Mouse (Mus musculus): Measurements from ENCODE around the gene Mylip. TPM values are rescaled to one million over a fixed set of nuclear protein-coding genes. Genes with fewer than 3 reads are reported as not detected.

The Mylip gene
- polyA plus RNA-seq, 1 experiment from 2014 or later, result 11.2 TPM

GRCm38 (mm10) chr13:45387231-45387630, 2.3 kb upstream of the Mylip start:
- H3K9me3 ChIP-seq (ENCODE audit: control insufficient read depth, low read length), result peaks cover 3% of the 10 kb centered on the region; the same call in 1 of the 2 replicates
- H3K27me3 ChIP-seq (replicated peaks; ENCODE audit: control insufficient read depth, insufficient read depth, low read length), result no peaks in the 10 kb centered on the region
- WGBS, result 97% methylated on average over 4 of the region's 4 CpGs
- H3K4me1 ChIP-seq (ENCODE audit: control insufficient read depth, insufficient read depth, low read length), result 0 out of 2 replicates have a peak, but pooled peaks cover under 1% of the 10 kb centered on the region
- no peak overlapping the region for H3K9ac ChIP-seq (ENCODE audit: low read depth, low read length)
- H3K4me3 ChIP-seq (ENCODE audit: low read depth, low read length), result no peak overlapping the region
- ATAC-seq (ENCODE audit: low read depth), result no peak
- no peak for DNase-seq (ENCODE audit: low spot score)
- no peaks in the 10 kb centered on the region for H3K36me3 ChIP-seq (ENCODE audit: control insufficient read depth, insufficient read depth, low read length)
- H3K4me2 ChIP-seq (ENCODE audit: low read depth, low read length), result no peak overlapping the region
- H3K27ac ChIP-seq (replicated peaks; ENCODE audit: low read depth, low read length), result no peak overlapping the region

DNA sequence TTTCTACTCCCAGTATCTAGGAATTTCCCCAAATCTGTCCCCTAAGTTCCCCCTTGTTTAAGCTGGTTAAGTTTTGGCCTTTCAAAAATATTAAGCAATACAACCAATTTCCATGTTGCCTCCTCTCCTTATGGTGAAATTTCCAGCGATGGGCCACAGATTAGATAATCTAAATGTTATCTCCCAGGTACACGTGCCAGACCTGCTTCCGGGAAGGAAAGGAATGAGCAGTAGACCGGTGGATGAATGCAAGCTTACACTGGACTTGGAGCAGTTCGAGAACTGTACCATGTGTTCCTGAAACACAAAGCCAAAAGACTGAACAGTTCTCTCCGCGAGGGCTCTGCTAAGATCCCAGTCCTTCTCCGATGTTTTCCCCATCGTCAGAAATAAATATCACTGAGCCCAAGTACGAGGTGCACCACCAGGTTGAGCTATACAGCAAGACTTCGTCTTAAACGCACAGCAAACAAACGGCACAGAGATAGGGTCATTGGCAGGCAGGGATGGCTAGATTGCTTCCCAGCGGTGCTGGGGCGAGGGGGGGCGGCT, 1.2 kb upstream of the Mylip start:
- WGBS, result 74% methylated on average over 16 of the region's 16 CpGs
- Histone ChIP-seq H3K4me2 (ENCODE audit: low read depth, low read length) (no peak overlapping the region), H3K9ac (ENCODE audit: low read depth, low read length) (no peak overlapping the region), H3K9me3 (ENCODE audit: control insufficient read depth, low read length) (peaks cover 3% of the 10 kb centered on the region; the same call in 1 of the 2 replicates), H3K36me3 (ENCODE audit: control insufficient read depth, insufficient read depth, low read length) (no peaks in the 10 kb centered on the region; the same call in 1 of the 2 replicates), H3K4me3 (ENCODE audit: low read depth, low read length) (no peak overlapping the region), H3K27ac (replicated peaks; ENCODE audit: low read depth, low read length) (no peak overlapping the region), H3K27me3 (replicated peaks; ENCODE audit: control insufficient read depth, insufficient read depth, low read length) (no peaks in the 10 kb centered on the region), H3K4me1 (ENCODE audit: control insufficient read depth, insufficient read depth, low read length) (peaks cover 10% of the 10 kb centered on the region; the same call in 1 of the 2 replicates)
- no peak for DNase-seq (ENCODE audit: low spot score)
- ATAC-seq (ENCODE audit: low read depth), result no peak

- Histone ChIP-seq H3K4me1 (ENCODE audit: control insufficient read depth, insufficient read depth, low read length) (peaks cover 14% of the 10 kb centered on the region), H3K36me3 (ENCODE audit: control insufficient read depth, insufficient read depth, low read length) (no peaks in the 10 kb centered on the region; the same call in 1 of the 2 replicates), H3K4me3 (ENCODE audit: low read depth, low read length) (peak overlapping the region; percentile 65), H3K4me2 (ENCODE audit: low read depth, low read length) (peak overlapping the region; percentile 71), H3K27me3 (replicated peaks; ENCODE audit: control insufficient read depth, insufficient read depth, low read length) (no peaks in the 10 kb centered on the region), H3K9ac (ENCODE audit: low read depth, low read length) (peak overlapping the region; percentile 45; the same call in 1 of the 2 replicates), H3K9me3 (ENCODE audit: control insufficient read depth, low read length) (peaks cover 3% of the 10 kb centered on the region; the same call in 1 of the 2 replicates), H3K27ac (replicated peaks; ENCODE audit: low read depth, low read length) (no peak overlapping the region)
- DNase-seq (ENCODE audit: low spot score) (no peak), ATAC-seq (ENCODE audit: low read depth) (no peak)
- 32% methylated on average over 4 of the region's 4 CpGs for WGBS
These were observed 653 bp upstream of the Mylip start for GRCm38 (mm10) chr13:45388889-45389288.

DNA sequence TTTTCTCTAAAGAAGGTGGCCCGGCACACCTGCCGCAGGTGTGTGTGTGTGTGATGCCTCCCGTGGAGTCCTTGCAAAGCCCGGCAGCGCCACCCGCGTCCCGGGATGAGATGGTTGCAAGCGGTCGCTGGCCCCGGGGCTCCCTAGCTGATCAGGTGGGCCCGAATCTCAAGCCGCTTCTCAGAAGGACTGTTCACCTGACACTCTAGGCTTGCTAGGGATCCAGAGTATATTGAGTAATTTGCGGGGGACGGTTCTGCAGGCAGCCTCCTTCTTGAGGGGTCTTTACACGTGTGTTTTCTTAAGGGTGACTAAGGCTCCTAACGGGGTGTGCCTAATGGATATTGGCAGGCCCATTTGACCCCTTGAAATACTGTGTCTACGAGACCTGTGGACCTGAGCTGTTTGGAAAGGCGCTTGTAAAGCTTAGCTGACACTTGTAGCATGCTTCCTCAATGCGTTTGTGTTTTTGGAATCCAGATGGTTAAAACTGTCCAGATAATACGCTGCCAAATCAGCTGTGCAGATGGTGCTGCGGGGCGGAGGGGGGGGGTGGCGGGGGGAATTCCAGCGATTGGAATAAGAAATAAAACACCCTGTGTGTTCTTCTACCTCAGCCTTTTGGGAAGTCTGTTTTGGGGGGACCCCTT, 895 bp downstream of the Mylip start:
- ATAC-seq (ENCODE audit: low read depth) (peak; percentile 0; the same call in 1 of the 2 replicates), DNase-seq (ENCODE audit: low spot score) (peak; percentile 67)
- H3K9ac ChIP-seq (ENCODE audit: low read depth, low read length), result peak overlapping the region; percentile 87
- peak overlapping the region; percentile 65 for H3K4me3 ChIP-seq (ENCODE audit: low read depth, low read length)
- H3K9me3 ChIP-seq (ENCODE audit: control insufficient read depth, low read length), result no peaks in the 10 kb centered on the region
- H3K27ac ChIP-seq (replicated peaks; ENCODE audit: low read depth, low read length), result peak overlapping the region; percentile 90
- peaks cover 29% of the 10 kb centered on the region for H3K4me1 ChIP-seq (ENCODE audit: control insufficient read depth, insufficient read depth, low read length)
- no peaks in the 10 kb centered on the region for H3K27me3 ChIP-seq (replicated peaks; ENCODE audit: control insufficient read depth, insufficient read depth, low read length)
- WGBS, result 2% methylated on average over 24 of the region's 25 CpGs
- H3K36me3 ChIP-seq (ENCODE audit: control insufficient read depth, insufficient read depth, low read length), result peaks cover 5% of the 10 kb centered on the region; the same call in 1 of the 2 replicates
- peak overlapping the region; percentile 71 for H3K4me2 ChIP-seq (ENCODE audit: low read depth, low read length)

- peak overlapping the region; percentile 71 for H3K4me2 ChIP-seq (ENCODE audit: low read depth, low read length)
- peaks cover 37% of the 10 kb centered on the region for H3K4me1 ChIP-seq (ENCODE audit: control insufficient read depth, insufficient read depth, low read length)
- H3K9me3 ChIP-seq (ENCODE audit: control insufficient read depth, low read length), result no peaks in the 10 kb centered on the region
- H3K4me3 ChIP-seq (ENCODE audit: low read depth, low read length), result peak overlapping the region; percentile 65
- H3K36me3 ChIP-seq (ENCODE audit: control insufficient read depth, insufficient read depth, low read length), result peaks cover 5% of the 10 kb centered on the region; the same call in 1 of the 2 replicates
- ATAC-seq (ENCODE audit: low read depth) (peak; percentile 51), DNase-seq (ENCODE audit: low spot score) (peak; percentile 92)
- WGBS, result 10% methylated on average over 19 of the region's 19 CpGs
- H3K27me3 ChIP-seq (replicated peaks; ENCODE audit: control insufficient read depth, insufficient read depth, low read length), result no peaks in the 10 kb centered on the region
- peak overlapping the region; percentile 87 for H3K9ac ChIP-seq (ENCODE audit: low read depth, low read length)
- H3K27ac ChIP-seq (replicated peaks; ENCODE audit: low read depth, low read length), result peak overlapping the region; percentile 90
These were observed 1.7 kb downstream of the Mylip start for GRCm38 (mm10) chr13:45390962-45391853.

DNA sequence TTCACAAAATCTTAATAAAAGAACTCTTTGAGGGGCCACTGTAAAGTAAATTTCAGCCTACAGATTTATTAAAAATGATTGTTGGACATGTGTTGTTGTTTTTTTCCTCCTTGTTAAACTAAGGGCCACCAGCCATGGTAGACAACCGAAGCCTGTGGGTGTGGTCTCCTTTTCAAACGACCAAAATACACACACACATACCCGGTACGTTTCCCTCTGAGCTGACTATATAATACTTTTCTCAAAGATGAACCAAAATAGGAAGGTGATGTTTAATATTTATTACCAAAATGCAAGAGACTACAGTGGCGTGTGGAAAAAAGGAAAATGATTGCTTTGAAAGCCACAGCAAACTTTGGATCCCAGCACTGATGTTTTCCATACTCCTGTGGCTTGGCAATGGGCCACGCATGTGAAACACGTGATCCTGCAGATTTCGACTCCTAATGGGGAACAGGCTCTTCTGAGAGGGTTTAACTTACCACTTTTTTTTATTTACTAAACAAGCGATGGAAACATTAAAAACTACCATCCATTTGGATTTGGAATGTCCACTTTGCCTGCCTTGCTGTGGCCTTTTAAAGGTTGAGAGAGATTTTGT, 2.4 kb downstream of the Mylip start:
- DNase-seq (ENCODE audit: low spot score), result peak; percentile 95
- Histone ChIP-seq H3K27me3 (replicated peaks; ENCODE audit: control insufficient read depth, insufficient read depth, low read length) (no peaks in the 10 kb centered on the region), H3K9ac (ENCODE audit: low read depth, low read length) (peak overlapping the region; percentile 87), H3K4me2 (ENCODE audit: low read depth, low read length) (peak overlapping the region; percentile 71), H3K36me3 (ENCODE audit: control insufficient read depth, insufficient read depth, low read length) (peaks cover 5% of the 10 kb centered on the region; the same call in 1 of the 2 replicates), H3K9me3 (ENCODE audit: control insufficient read depth, low read length) (no peaks in the 10 kb centered on the region), H3K4me3 (ENCODE audit: low read depth, low read length) (peak overlapping the region; percentile 65), H3K4me1 (ENCODE audit: control insufficient read depth, insufficient read depth, low read length) (peaks cover 44% of the 10 kb centered on the region), H3K27ac (replicated peaks; ENCODE audit: low read depth, low read length) (peak overlapping the region; percentile 90)
- 12% methylated on average over 9 of the region's 9 CpGs for WGBS
- no peak for ATAC-seq (ENCODE audit: low read depth)

DNA sequence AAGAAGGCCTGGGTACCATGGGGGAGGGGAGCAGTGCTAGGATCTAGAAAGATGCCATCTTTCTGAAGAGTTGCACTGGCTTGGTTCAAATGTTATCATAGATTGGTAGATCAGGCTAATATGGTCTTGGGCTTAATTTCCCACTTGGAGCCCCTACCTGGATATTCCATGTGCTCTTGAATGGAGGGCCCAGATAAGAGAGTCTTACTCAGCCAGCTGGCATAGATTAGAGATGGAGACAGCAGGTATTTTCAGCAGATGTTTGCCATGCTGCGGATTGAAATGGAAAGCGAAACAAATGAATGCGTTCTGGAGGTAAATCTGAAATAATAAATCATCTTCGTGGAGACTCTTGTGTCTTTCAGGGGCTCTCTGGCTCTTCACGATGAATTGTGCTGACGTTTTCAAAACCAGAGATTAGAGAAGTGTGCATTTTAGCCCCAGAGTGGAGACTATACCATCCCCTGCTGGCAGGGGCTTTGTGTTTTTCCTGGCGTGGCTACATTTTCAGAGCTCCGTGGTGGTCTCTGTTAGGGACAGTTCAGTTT, 4.8 kb downstream of the Mylip start:
- WGBS, result 29% methylated on average over 8 of the region's 8 CpGs
- H3K27ac ChIP-seq (replicated peaks; ENCODE audit: low read depth, low read length), result peak overlapping the region; percentile 19
- ATAC-seq (ENCODE audit: low read depth) (no peak), DNase-seq (ENCODE audit: low spot score) (peak; percentile 54)
- H3K4me3 ChIP-seq (ENCODE audit: low read depth, low read length), result peak overlapping the region; percentile 1; the same call in 1 of the 2 replicates
- peaks cover 5% of the 10 kb centered on the region; the same call in 1 of the 2 replicates for H3K36me3 ChIP-seq (ENCODE audit: control insufficient read depth, insufficient read depth, low read length)
- no peaks in the 10 kb centered on the region for H3K9me3 ChIP-seq (ENCODE audit: control insufficient read depth, low read length)
- H3K9ac ChIP-seq (ENCODE audit: low read depth, low read length), result no peak overlapping the region
- peaks cover 61% of the 10 kb centered on the region for H3K4me1 ChIP-seq (ENCODE audit: control insufficient read depth, insufficient read depth, low read length)
- H3K4me2 ChIP-seq (ENCODE audit: low read depth, low read length), result peak overlapping the region; percentile 71
- H3K27me3 ChIP-seq (replicated peaks; ENCODE audit: control insufficient read depth, insufficient read depth, low read length), result no peaks in the 10 kb centered on the region

DNA sequence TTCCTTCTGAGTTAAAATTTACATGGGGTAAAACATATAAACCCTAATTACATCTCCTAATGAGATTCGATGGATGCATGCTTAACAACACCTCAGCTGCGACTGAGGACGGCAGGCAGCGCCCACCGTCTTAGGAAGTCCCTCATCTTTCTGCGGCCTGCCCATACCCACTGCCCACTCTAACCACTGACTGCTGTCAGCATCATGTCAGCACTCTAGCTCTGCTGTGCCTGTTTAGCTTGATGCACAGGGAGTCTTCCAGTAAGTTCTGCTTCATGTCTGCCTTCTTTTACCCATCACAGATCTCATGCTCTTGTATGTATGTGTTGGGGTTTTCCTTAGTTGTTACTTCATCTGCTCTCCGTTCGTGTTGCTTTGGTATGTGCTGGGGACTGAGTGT, 7.2 kb downstream of the Mylip start:
- H3K4me3 ChIP-seq (ENCODE audit: low read depth, low read length), result no peak overlapping the region
- 69% methylated on average over 8 of the region's 8 CpGs for WGBS
- ATAC-seq (ENCODE audit: low read depth) (no peak), DNase-seq (ENCODE audit: low spot score) (no peak)
- H3K36me3 ChIP-seq (ENCODE audit: control insufficient read depth, insufficient read depth, low read length), result peaks cover 5% of the 10 kb centered on the region; the same call in 1 of the 2 replicates
- H3K9me3 ChIP-seq (ENCODE audit: control insufficient read depth, low read length), result no peaks in the 10 kb centered on the region
- H3K9ac ChIP-seq (ENCODE audit: low read depth, low read length), result no peak overlapping the region
- peaks cover 73% of the 10 kb centered on the region for H3K4me1 ChIP-seq (ENCODE audit: control insufficient read depth, insufficient read depth, low read length)
- H3K27me3 ChIP-seq (replicated peaks; ENCODE audit: control insufficient read depth, insufficient read depth, low read length), result no peaks in the 10 kb centered on the region
- H3K4me2 ChIP-seq (ENCODE audit: low read depth, low read length), result peak overlapping the region; percentile 13
- peak overlapping the region; percentile 81 for H3K27ac ChIP-seq (replicated peaks; ENCODE audit: low read depth, low read length)

All from embryonic facial prominence, embryonic 14.5 days (tissue).